Mouse (Mus musculus): ENCODE measurements around the gene 9530077C05Rik. TPM values are rescaled to one million over a fixed set of nuclear protein-coding genes. Genes with fewer than 3 reads are reported as not detected.
A peak's percentile ranks its signal among the peaks of the same experiment; 100 is the strongest.

9530077C05Rik gene
- polyA plus RNA-seq, 1 experiment from 2014 or later, result 4.9 TPM

- H3K4me2 ChIP-seq, result no peak overlapping the region
- no peaks in the 10 kb centered on the region for H3K9me3 ChIP-seq (ENCODE audit: low read depth, low read length)
- no peaks in the 10 kb centered on the region for H3K4me1 ChIP-seq (ENCODE audit: insufficient read depth)
- ATAC-seq (ENCODE audit: insufficient read depth) (no peak), DNase-seq (no peak)
- 0 out of 2 replicates have a peak, but pooled peaks cover 2% of the 10 kb centered on the region for H3K27me3 ChIP-seq (ENCODE audit: insufficient read depth, low read length)
- 37% methylated on average over 6 of the region's 6 CpGs for WGBS
- no peak overlapping the region for H3K4me3 ChIP-seq (ENCODE audit: low read depth, low read length)
- no peaks in the 10 kb centered on the region for H3K36me3 ChIP-seq (ENCODE audit: insufficient read depth)
- H3K27ac ChIP-seq (ENCODE audit: low read depth), result no peak overlapping the region
- TF ChIP-seq CTCF (IDR thresholded peaks at IDR 0.05; ENCODE audit: low read depth), result no peak
- H3K9ac ChIP-seq, result no peak overlapping the region
Observed at GRCm38 (mm10) chr9:22417547-22417946, 6.2 kb downstream of the 9530077C05Rik start.

GRCm38 (mm10) chr9:22419877-22420276 lies 8.6 kb downstream of the 9530077C05Rik start:
- Histone ChIP-seq H3K27me3 (ENCODE audit: insufficient read depth, low read length) (0 out of 2 replicates have a peak, but pooled peaks cover 2% of the 10 kb centered on the region), H3K27ac (ENCODE audit: low read depth) (no peak overlapping the region), H3K4me1 (ENCODE audit: insufficient read depth) (no peaks in the 10 kb centered on the region), H3K9me3 (ENCODE audit: low read depth, low read length) (no peaks in the 10 kb centered on the region), H3K4me2 (no peak overlapping the region), H3K9ac (no peak overlapping the region), H3K36me3 (ENCODE audit: insufficient read depth) (no peaks in the 10 kb centered on the region), H3K4me3 (ENCODE audit: low read depth, low read length) (no peak overlapping the region)
- 77% methylated on average over 3 of the region's 3 CpGs for WGBS
- no peak for TF ChIP-seq CTCF (IDR thresholded peaks at IDR 0.05; ENCODE audit: low read depth)
- ATAC-seq (ENCODE audit: insufficient read depth), result no peak
- DNase-seq, result no peak

- 0 out of 2 replicates have a peak, but pooled peaks cover 2% of the 10 kb centered on the region for H3K27me3 ChIP-seq (ENCODE audit: insufficient read depth, low read length)
- no peaks in the 10 kb centered on the region for H3K9me3 ChIP-seq (ENCODE audit: low read depth, low read length)
- no peak overlapping the region for H3K9ac ChIP-seq
- TF ChIP-seq CTCF (IDR thresholded peaks at IDR 0.05; ENCODE audit: low read depth), result no peak
- WGBS, result 47% methylated on average over 7 of the region's 7 CpGs
- no peak overlapping the region for H3K27ac ChIP-seq (ENCODE audit: low read depth)
- ATAC-seq (ENCODE audit: insufficient read depth) (no peak), DNase-seq (no peak)
- no peaks in the 10 kb centered on the region for H3K36me3 ChIP-seq (ENCODE audit: insufficient read depth)
- no peak overlapping the region for H3K4me3 ChIP-seq (ENCODE audit: low read depth, low read length)
- no peak overlapping the region for H3K4me2 ChIP-seq
- no peaks in the 10 kb centered on the region for H3K4me1 ChIP-seq (ENCODE audit: insufficient read depth)
Observed at GRCm38 (mm10) chr9:22420491-22420890, 9.2 kb downstream of the 9530077C05Rik start.

DNA sequence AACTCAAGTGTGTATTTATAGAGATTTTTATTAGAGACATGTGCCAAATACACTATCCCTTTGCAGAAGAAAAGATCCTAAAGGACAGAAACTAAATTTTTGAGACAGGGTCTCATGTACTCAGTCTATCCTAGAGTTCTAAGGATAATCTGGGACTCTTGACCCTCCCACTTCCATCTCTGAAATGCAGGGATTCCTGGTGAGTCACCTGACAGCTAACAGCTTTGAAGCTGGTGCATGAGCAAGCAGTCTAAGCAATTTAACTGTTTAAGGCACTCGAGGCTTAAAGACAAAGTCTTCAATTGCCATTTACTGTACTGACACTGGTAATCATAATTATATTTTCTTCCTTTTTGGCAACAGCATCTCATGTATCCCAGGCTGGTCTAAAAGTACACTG lies 11.2 kb downstream of the 9530077C05Rik start:
- 58% methylated on average over 1 of the region's 1 CpGs for WGBS
- H3K27me3 ChIP-seq (ENCODE audit: insufficient read depth, low read length), result no peaks in the 10 kb centered on the region
- H3K4me3 ChIP-seq (ENCODE audit: low read depth, low read length), result no peak overlapping the region
- DNase-seq, result no peak
- no peak overlapping the region for H3K4me2 ChIP-seq
- TF ChIP-seq CTCF (IDR thresholded peaks at IDR 0.05; ENCODE audit: low read depth), result no peak
- ATAC-seq (ENCODE audit: insufficient read depth), result no peak
- no peaks in the 10 kb centered on the region for H3K9me3 ChIP-seq (ENCODE audit: low read depth, low read length)
- no peak overlapping the region for H3K27ac ChIP-seq (ENCODE audit: low read depth)
- no peak overlapping the region for H3K9ac ChIP-seq
- no peaks in the 10 kb centered on the region for H3K36me3 ChIP-seq (ENCODE audit: insufficient read depth)
- no peaks in the 10 kb centered on the region for H3K4me1 ChIP-seq (ENCODE audit: insufficient read depth)

GRCm38 (mm10) chr9:22423507-22423906 lies 12.2 kb downstream of the 9530077C05Rik start:
- no peak for TF ChIP-seq CTCF (IDR thresholded peaks at IDR 0.05; ENCODE audit: low read depth)
- no peaks in the 10 kb centered on the region for H3K36me3 ChIP-seq (ENCODE audit: insufficient read depth)
- no peak overlapping the region for H3K9ac ChIP-seq
- H3K9me3 ChIP-seq (ENCODE audit: low read depth, low read length), result no peaks in the 10 kb centered on the region
- H3K27me3 ChIP-seq (ENCODE audit: insufficient read depth, low read length), result no peaks in the 10 kb centered on the region
- no peak overlapping the region for H3K27ac ChIP-seq (ENCODE audit: low read depth)
- DNase-seq (no peak), ATAC-seq (ENCODE audit: insufficient read depth) (no peak)
- 52% methylated on average over 1 of the region's 1 CpGs for WGBS
- no peak overlapping the region for H3K4me3 ChIP-seq (ENCODE audit: low read depth, low read length)
- H3K4me1 ChIP-seq (ENCODE audit: insufficient read depth), result no peaks in the 10 kb centered on the region
- H3K4me2 ChIP-seq, result no peak overlapping the region

DNA sequence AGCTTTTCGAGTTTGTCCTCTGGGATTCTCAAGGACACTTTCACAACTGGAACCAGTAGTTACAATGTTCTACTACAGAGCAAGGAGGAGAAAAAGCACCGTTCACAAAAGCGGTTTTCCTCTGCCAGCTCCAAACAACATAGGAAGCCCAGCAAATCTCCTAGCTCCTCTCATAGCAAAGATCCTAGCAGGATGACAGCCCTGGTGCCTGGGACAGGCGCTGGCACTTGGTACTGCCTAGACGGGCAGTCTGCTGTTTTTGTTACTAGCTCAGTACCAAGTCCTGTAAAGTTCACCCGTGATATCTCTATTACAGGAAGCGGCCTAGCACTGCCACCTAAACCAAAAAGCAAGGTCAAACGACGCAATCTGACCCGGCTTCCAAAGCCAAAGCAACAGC lies 12.9 kb downstream of the 9530077C05Rik start:
- Histone ChIP-seq H3K9me3 (ENCODE audit: low read depth, low read length) (no peaks in the 10 kb centered on the region), H3K4me1 (ENCODE audit: insufficient read depth) (no peaks in the 10 kb centered on the region), H3K27me3 (ENCODE audit: insufficient read depth, low read length) (no peaks in the 10 kb centered on the region), H3K27ac (ENCODE audit: low read depth) (no peak overlapping the region), H3K9ac (0 out of 2 replicates have a peak overlapping the region, but pooled peaks have one; percentile 3), H3K4me3 (ENCODE audit: low read depth, low read length) (no peak overlapping the region), H3K36me3 (ENCODE audit: insufficient read depth) (no peaks in the 10 kb centered on the region), H3K4me2 (no peak overlapping the region)
- ATAC-seq (ENCODE audit: insufficient read depth) (no peak), DNase-seq (no peak)
- WGBS, result 60% methylated on average over 10 of the region's 10 CpGs
- TF ChIP-seq CTCF (IDR thresholded peaks at IDR 0.05; ENCODE audit: low read depth), result no peak

- 0 out of 2 replicates have a peak, but pooled peaks cover under 1% of the 10 kb centered on the region for H3K4me1 ChIP-seq (ENCODE audit: insufficient read depth)
- no peak overlapping the region for H3K4me3 ChIP-seq (ENCODE audit: low read depth, low read length)
- TF ChIP-seq CTCF (IDR thresholded peaks at IDR 0.05; ENCODE audit: low read depth), result no peak
- H3K4me2 ChIP-seq, result no peak overlapping the region
- H3K27ac ChIP-seq (ENCODE audit: low read depth), result no peak overlapping the region
- H3K27me3 ChIP-seq (ENCODE audit: insufficient read depth, low read length), result no peaks in the 10 kb centered on the region
- H3K9me3 ChIP-seq (ENCODE audit: low read depth, low read length), result no peaks in the 10 kb centered on the region
- DNase-seq (no peak), ATAC-seq (ENCODE audit: insufficient read depth) (no peak)
- WGBS, result 80% methylated on average over 4 of the region's 4 CpGs
- H3K36me3 ChIP-seq (ENCODE audit: insufficient read depth), result no peaks in the 10 kb centered on the region
- H3K9ac ChIP-seq, result no peak overlapping the region
Observed at GRCm38 (mm10) chr9:22424719-22425118, 13.4 kb downstream of the 9530077C05Rik start.

Data from lung, embryonic 14.5 days (tissue).